Mouse (Mus musculus) brain, embryonic 18.5 days (tissue): ENCODE measurements around the gene Slc8a1.

Source experiments
- DNase-seq: peaks from one replicate; pipeline ENCODE4 v3.0.0-alpha.2; 2012; ENCODE audit warnings: low read depth, low spot score

Gene Slc8a1

GRCm38 (mm10) chr17:81513368-81513958 is 224.7 kb downstream of the Slc8a1 start:
- no peak for DNase-seq

- DNase-seq, result no peak
Measured at GRCm38 (mm10) chr17:81505162-81505685, 233.0 kb downstream of the Slc8a1 start.

- no peak for DNase-seq
Measured at GRCm38 (mm10) chr17:81504040-81504439, 234.1 kb downstream of the Slc8a1 start.

DNA sequence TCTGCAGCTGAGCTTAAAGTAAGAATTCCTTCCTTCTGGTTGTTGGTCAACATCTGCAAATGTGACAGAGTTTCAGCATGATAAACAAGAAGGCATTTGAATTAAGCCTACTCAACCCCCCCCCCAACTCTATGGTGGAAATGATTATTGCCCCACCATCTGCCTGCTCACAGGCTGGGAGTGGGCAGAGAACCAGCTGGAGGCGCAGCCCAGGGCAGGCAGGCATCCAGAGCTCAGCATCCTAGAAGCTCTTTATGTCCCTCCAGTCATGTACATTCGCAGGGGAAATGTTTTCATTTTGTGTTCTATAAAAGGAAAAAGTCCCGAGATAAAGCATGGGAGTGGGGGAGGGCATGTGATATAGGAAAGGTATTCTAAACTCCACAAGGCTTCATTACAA is 235.4 kb downstream of the Slc8a1 start:
- no peak for DNase-seq

DNA sequence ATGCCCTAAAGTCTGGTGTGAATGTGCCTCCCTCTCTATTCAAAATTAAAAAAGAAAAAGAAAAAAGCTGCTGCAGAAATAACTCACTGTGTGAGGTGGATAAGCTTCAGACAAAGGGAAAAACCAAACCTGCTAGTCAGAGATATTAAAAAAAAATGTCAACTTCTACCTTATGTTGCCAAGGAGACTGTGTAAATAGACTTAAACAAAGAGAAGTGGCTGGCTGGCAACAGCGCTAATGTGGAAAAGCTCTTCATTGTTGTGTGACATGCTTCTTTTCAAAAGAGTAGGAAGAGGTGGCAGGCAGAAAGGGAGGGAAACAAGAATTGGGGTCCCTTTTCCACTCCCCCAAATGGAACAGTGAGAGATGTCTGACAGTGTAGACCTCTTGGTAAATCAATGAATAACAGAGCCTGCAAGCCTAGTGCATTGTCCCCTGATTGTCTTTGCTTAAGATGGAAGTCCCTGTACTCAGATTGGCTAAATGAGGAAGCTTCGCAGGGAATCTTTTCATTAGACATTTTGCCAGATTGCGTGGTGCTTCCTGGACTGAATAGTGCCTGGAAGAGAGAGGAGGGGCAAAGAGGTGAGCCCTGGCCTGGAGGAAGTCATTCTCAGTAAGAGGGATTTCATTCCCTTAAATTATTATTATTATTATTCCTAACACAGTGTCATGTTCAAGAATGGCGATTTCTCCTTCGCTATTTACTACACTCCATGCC is 237.3 kb downstream of the Slc8a1 start:
- DNase-seq, result no peak

DNA sequence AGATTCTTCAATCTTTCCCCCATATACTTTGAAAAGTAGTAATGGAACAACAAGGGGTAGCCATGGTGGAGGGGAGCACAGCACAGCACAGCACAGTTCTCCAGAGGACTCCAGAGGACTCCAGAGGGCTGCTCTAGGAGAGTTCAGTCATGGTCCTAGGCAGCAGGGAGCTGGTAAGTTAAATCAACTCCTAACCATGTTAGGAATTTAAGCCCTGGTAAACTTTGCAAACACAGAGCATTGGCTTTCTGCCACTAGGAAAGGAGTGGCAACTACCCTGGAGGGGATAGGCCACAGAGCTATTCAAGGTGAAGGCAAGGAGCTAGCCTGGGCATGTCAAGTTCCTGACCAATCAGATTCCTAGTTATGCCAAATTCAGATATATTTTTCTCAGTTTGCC is 240.3 kb downstream of the Slc8a1 start:
- DNase-seq, result no peak

DNA sequence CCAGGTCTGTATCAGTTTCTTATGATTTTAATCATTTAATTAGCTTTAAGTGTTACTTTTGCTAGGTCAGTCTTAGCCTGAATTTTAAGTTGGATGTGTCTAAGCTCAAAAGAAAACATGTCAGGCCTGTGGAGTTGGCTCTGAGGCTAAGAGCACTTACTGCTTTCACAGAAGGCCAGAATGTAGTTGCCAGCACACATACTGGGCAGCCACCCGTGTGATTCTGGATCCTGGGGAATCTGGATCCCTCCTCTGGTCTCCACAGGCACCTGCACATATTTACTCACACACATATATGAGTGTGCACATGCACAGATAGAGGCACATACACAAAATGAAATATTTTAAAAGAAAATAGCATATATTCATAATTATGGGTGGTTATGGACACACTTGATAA is 241.6 kb downstream of the Slc8a1 start:
- DNase-seq, result no peak

DNA sequence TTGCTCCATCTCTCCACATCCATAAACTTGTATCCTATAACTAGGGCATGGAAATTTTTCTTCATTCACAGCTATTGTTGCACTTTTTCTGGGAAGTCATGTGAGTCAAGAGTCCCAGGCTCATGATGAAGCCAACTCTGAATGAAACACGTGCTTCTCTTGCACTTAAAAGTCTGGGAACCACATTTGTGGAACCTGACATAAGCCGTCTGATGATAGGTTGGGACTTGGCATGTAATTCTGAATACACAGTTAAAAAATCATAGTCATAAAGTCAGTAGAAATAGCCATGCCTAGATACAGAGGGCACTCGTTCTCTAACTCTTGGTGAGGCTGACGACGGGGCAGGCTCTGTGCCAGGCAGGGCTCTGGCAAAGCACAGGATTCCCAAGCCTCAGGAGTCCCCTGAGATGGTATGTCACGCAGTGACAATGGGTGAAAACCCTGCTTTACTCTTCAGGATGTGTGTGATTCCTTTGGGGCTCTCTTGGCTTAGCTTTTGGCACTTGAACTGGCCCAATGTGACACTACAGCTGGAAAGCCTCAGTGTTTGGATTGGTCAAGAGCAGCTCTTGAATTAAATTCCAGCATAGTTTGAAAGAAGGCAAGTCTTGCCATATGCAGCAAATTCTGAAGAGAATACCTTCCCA is 245.8 kb downstream of the Slc8a1 start:
- DNase-seq, result no peak

DNA sequence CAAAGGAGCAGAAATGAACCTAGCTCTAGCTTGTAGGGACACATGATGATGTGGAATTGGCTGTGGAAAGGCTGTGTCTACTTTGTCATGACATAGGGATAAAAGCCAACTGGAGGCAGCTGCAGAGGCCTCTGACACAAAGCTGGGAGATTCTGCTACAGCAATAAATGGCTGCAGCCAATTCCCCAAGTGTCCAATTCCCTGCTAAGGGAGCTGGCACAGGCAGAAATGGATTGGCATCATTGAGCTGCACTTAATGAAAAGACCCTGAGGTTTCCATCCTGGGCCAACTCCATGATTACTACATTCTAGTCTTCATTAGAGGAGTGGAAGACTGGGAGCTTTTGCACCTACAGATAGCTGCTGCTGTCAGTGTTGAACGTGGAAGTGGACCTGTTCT is 251.8 kb downstream of the Slc8a1 start:
- no peak for DNase-seq

GRCm38 (mm10) chr17:81481843-81482490 is 256.2 kb downstream of the Slc8a1 start:
- DNase-seq, result no peak

DNA sequence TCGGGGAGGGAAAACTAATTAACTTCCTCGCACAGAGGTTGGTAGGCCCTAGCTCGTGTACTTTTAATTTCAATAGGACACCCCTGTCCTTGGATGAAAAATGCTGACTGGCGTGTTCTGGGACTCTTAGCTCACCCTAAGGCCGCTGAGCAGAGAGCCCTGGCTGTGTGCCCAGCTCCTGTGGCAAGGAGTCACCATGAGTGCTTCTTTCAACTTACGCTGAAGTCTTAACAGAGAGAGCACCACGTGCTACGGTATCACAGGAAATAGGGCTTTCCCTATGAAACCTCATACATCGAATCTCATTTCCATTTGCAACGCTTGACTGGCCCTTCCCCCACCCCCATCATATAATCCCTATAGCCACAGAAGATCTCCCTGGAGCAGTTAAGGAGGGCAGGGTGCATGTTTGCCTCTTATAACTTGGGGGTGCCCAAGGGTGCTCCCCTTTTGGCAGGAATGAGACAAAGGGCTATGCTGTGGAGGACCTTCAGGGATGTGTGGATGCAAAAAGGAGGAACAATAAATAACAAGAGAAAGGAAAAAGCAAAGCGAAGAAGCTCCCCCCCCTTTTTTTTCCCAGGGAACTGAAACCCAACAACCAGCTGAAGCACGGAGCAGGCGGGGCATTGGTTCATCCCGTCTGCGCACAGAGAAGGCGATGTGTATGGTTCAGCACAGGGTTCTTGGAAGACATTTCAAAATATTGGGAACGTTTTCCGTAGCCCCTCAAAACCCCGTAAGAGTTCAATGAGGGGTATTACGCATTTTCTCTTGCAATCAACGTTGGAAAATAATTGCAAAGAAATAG is 257.6 kb downstream of the Slc8a1 start:
- no peak for DNase-seq

DNA sequence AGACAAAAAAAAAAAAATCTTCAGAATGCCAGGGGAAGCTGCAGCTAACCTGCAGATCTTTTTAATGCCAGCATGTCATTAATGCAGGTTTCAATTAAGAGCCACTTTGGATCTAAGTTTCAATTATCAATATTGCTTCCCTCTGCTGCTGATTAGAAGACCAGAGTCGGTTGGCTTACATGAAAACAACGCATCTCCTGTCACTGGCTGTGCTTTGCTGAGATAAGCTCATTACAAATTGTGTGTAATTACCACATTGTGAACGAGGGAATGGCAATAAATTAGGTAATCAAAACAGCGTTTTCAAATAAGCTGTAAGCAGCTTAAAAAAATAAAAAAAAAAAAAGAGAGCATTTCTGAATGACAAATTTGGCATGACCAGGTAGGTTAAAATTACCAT is 258.4 kb downstream of the Slc8a1 start:
- DNase-seq, result no peak

DNA sequence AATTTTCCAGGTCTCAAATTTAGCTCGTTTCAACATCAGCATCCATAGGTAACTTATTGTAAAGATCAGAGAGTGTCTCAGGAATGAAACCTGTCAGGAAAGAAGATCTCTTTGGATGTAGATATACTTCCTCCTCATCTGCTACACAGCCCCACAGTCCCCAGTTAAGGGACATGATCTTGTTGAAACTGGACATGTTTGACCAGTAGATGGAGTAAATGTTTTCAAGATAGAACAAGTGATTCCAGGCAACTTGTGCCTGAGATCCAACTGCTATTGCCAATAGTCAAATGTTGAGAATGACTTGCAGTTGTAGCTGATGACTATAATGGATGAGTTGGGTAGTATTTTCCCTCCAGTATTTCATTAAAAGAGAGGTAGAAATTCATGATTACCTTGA is 260.8 kb downstream of the Slc8a1 start:
- DNase-seq, result no peak

DNA sequence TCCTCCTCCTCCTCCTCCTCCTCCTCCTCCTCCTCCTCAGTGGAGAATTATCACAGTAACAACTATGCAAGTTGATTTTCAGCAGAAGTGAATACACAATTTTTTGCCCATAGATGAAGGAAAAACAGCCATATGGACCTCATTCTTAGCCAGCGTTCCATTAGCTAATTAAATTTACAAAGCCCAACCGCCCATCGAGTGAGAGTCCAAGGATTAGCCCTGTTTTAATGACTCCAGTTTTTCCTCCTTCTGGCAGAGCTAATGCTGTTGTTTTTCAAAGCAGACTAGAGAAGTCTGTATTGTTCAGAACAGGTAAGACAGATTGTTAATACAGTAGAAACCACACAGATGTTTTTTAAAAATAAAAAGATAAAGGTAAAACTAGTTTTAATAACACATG is 264.8 kb downstream of the Slc8a1 start:
- DNase-seq, result no peak

- no peak for DNase-seq
Measured at GRCm38 (mm10) chr17:81468941-81469340, 269.2 kb downstream of the Slc8a1 start.

DNA sequence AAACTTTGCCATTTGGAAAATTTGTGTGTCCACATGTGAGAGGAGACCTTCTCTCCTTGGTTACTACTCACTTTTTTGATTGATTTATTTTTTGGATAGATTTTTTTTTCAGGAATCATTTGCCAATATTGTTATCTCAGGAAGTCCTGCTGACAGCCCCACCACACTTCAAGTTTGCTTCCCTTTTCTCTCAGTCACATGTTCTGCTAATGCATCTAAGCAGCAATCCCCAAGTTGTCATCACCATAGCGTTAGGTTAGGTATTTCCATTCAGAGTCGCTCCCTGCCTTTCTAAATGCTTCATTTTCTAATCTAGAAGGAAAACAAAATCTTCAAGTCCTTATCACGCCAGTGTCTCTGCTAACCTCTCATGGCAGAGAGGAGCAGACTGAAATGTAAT is 278.8 kb downstream of the Slc8a1 start:
- no peak for DNase-seq

DNA sequence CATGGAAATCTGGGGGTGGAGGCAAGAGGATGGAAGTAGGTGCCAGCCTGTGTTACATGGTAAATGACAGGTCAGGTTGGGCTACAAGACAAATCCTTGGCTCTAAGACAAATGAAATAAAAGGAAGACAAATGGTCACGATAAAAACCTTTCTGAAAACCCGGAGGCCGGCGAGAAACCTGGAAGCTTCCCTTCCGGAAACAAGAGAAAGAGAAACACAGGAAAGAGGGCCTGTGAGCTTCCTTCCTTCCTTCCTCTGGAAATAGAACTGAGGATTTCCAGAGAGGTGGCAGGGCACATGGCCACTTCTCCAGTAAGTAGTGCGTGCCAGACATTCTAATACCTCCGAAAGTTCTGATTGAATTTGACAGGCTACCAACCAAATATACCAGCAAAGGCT is 282.2 kb downstream of the Slc8a1 start:
- no peak for DNase-seq

- no peak for DNase-seq
Measured at GRCm38 (mm10) chr17:81455269-81455668, 282.9 kb downstream of the Slc8a1 start.

GRCm38 (mm10) chr17:81441463-81441862 is 296.7 kb downstream of the Slc8a1 start, which contains the start of gene Gm11096:
Gene Gm11096 (plus strand): TSS chr17:81441763.
- no peak for DNase-seq

DNA sequence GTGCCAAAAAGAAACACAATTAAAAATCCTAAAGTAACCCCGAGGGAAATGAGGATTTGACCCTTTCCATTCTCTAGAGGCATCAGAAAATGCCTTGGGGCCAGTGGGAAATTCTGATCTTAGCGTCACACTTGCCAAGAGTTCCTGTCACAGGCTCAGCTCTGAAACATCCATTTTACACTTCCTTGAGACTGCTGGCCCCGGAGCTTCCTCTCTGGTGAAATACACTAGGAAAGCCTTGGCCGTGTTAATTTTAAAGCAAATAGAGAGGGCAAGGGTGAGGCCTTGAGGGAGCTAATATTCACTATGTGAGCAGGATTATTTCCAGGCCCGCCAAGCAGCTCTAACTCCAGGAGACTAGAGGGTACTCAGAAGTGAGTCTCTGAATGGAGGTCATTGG is 305.0 kb downstream of the Slc8a1 start:
- DNase-seq, result no peak

DNA sequence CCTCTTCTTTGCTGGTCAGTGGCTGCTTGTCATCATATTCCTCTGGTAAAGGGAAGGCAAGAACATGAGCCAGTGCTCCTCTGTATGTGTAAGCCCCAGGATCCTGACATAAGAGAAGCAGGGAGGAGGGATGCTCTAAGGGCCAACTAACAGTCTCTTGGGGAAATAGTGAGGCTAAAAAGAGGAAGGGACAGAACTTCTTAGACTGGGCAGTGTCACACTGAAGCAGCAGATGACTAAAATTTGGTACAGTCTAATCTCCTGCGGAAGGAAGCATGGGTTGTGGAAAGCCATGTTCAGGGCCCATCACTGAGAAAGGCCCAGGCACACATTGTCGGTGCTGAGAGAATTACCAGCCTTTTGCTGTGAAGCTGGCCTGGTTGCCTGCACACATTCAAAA is 305.4 kb downstream of the Slc8a1 start:
- no peak for DNase-seq
